Mouse (Mus musculus) forebrain, postnatal 0 days (tissue): Measurements from ENCODE around the gene Lama2. TPM values are rescaled to one million over a fixed set of nuclear protein-coding genes. Genes with fewer than 3 reads are reported as not detected.
A peak's percentile ranks its signal among the peaks of the same experiment; 100 is the strongest.

Experiments
- ATAC-seq: fragments of 200-750 bp; cut with Nextera tagmentation; 2 replicates; pipeline ENCODE4 v1.8.0; 2017; ENCODE audit warnings: mild to moderate bottlenecking, moderate library complexity
- DNase-seq: peaks from one replicate; pipeline ENCODE4 v3.0.0-alpha.2; 2015
- H3K27ac ChIP-seq: fragments of 300-500 bp; sonication (generic); 2 replicates; pipeline ENCODE4 v1.5.1; 2014; ENCODE audit warnings: low read depth, mild to moderate bottlenecking, antibody characterized with exemption, low read length, moderate library complexity, mixed read lengths
- H3K27me3 ChIP-seq: fragments of 300-500 bp; sonication (generic); 2 replicates; pipeline ENCODE4 v1.6.1; 2014; ENCODE audit warnings: mild to moderate bottlenecking, low read length, mixed read lengths; ENCODE audit not compliant: insufficient read depth
- H3K36me3 ChIP-seq: fragments of 300-500 bp; sonication (generic); 2 replicates; pipeline ENCODE4 v1.6.1; 2014; ENCODE audit warnings: mild to moderate bottlenecking, moderate library complexity; ENCODE audit not compliant: insufficient read depth
- H3K4me1 ChIP-seq: fragments of 300-500 bp; sonication (generic); 2 replicates; pipeline ENCODE4 v1.6.1; 2014; ENCODE audit warnings: antibody characterized with exemption; ENCODE audit not compliant: insufficient read depth
- H3K4me2 ChIP-seq: fragments of 300-500 bp; sonication (generic); 2 replicates; pipeline ENCODE4 v1.6.1; 2014; ENCODE audit warnings: low read depth, mild to moderate bottlenecking, moderate library complexity
- H3K4me3 ChIP-seq: fragments of 300-500 bp; sonication (generic); 2 replicates; pipeline ENCODE4 v1.5.1; 2014; ENCODE audit warnings: low read depth, low read length, mixed read lengths
- H3K9ac ChIP-seq: fragments of 300-500 bp; sonication (generic); 2 replicates; pipeline ENCODE4 v1.6.1; 2014; ENCODE audit warnings: mild to moderate bottlenecking
- H3K9me3 ChIP-seq: fragments of 300-500 bp; sonication (generic); 2 replicates; pipeline ENCODE4 v1.6.1; 2016; ENCODE audit warnings: low read length
- CTCF ChIP-seq: sonication (generic); IDR thresholded peaks from 2 replicates; pipeline ENCODE4 v1.5.1; 2016; ENCODE audit warnings: antibody characterized with exemption, control low read depth, low read depth
- WGBS: fragments of 180-500 bp; shearing (Covaris S2); extraction: QIAGEN DNeasy Blood & Tissue Kit; methylation state at CpG from one replicate; pipeline ENCODE4 v1.1.7; 2014; 5-methylcytosine and 5-hydroxymethylcytosine counted together
- polyA plus RNA-seq: library from polyadenylated mRNA; unstranded; fragments of >200 nt; fragmentation: Nextera tagmentation; extraction: Ambion mirVana; gene quantifications from 2 replicates; pipeline ENCODE4 v1.2.1, GENCODE M21; 2015
- total RNA-seq: library from RNA; depleted of rRNA; stranded (reverse); fragments of >200 nt; gene quantifications from 2 replicates; pipeline ENCODE4 v1.2.3, GENCODE M21; 2014; rRNA removed

The Lama2 gene
- total RNA-seq (7.5 and 11.9 TPM in 2 replicates), polyA plus RNA-seq (3.4 and 3.7 TPM in 2 replicates)

DNA sequence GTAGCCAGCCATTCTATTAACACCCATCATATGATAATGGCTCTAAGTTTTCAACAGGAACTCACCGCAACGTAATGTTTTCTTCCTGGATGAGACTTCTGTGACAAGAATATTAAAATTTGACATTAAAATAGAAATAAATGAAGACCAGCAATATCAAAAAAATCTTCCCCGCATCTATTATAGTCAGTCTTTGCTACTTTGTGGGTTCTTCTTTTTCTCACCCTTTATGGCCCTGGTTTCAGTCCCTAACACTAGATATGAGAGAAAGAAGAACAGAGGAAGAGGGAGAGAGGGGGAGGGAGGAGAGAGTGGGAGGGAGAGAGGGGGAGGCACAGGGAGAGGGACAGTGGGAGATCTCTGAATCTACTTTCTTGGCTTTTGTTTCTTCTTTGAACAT, at the start of gene Lama2:
Gene Lama2, minus strand, starts transcription at position 101 of the 400 bp plus-strand sequence.
- WGBS, result 89% methylated on average over 3 of the region's 3 CpGs
- no peak within 1 kb of the TSS for H3K9ac ChIP-seq
- no peaks in the 10 kb centered on the region for H3K36me3 ChIP-seq
- DNase-seq, result no peak
- H3K4me3 ChIP-seq, result no peak within 1 kb of the TSS
- no peak within 1 kb of the TSS for H3K4me2 ChIP-seq
- ATAC-seq, result no peak
- 0 out of 2 replicates have a peak, but pooled peaks cover 3% of the 10 kb centered on the region for H3K27me3 ChIP-seq
- H3K4me1 ChIP-seq, result peaks cover 8% of the 10 kb centered on the region; the same call in 1 of the 2 replicates
- no peaks in the 10 kb centered on the region for H3K9me3 ChIP-seq
- TF ChIP-seq CTCF, result no peak
- no peak within 1 kb of the TSS for H3K27ac ChIP-seq

DNA sequence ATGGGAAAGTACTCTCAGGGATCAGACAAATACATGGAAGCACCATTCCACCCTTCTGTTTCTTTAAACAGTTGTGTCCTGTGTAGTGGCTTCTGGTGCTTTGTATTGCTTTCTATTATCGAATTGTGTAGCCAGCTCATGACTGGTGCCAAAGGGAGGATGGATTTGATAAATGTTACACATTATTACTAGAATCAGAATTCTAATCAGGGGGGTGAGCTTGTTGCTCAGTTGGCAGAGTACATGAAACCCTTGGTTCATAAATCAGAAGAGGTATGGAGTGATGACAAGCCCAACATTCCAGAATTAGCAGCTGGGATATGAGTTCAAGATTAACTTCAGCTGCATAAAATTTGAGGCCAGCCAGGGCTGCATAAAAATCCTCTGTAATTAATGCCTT, 44.8 kb upstream of the Lama2 start:
- H3K9ac ChIP-seq, result no peak overlapping the region
- no peak for TF ChIP-seq CTCF

DNA sequence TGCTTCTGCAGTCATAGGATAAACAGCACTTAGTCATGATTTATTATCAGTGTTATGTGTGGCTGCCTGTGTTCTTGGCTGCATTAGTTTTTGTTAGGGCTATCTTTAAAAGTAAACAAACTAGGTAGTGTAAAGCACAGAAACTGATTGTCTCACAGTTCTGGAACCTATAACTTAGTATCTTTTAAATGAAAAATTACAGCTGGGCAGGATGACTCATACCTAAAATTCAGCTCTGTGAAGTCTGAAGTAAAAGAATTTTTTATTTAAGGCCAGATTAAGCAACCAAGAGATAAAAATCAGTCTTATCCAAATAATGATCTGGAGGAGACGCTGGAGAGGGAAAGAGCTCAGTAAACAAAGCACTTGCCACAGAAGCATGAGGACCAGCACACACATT, 43.8 kb upstream of the Lama2 start:
- no peaks in the 10 kb centered on the region for H3K27me3 ChIP-seq
- TF ChIP-seq CTCF, result no peak
- H3K4me3 ChIP-seq, result no peak overlapping the region
- H3K9me3 ChIP-seq, result no peaks in the 10 kb centered on the region
- H3K9ac ChIP-seq, result no peak overlapping the region
- no peaks in the 10 kb centered on the region for H3K4me1 ChIP-seq
- no peaks in the 10 kb centered on the region for H3K36me3 ChIP-seq
- 77% methylated on average over 1 of the region's 1 CpGs for WGBS
- no peak overlapping the region for H3K27ac ChIP-seq
- DNase-seq (no peak), ATAC-seq (no peak)
- no peak overlapping the region for H3K4me2 ChIP-seq

More for the DNA sequence above, 44.8 kb upstream of the Lama2 start:
- Histone ChIP-seq H3K4me2 (no peak overlapping the region), H3K27me3 (no peaks in the 10 kb centered on the region), H3K27ac (no peak overlapping the region), H3K36me3 (no peaks in the 10 kb centered on the region), H3K4me1 (no peaks in the 10 kb centered on the region), H3K4me3 (no peak overlapping the region), H3K9me3 (no peaks in the 10 kb centered on the region)
- ATAC-seq (no peak), DNase-seq (no peak)
- 89% methylated on average over 1 of the region's 1 CpGs for WGBS

DNA sequence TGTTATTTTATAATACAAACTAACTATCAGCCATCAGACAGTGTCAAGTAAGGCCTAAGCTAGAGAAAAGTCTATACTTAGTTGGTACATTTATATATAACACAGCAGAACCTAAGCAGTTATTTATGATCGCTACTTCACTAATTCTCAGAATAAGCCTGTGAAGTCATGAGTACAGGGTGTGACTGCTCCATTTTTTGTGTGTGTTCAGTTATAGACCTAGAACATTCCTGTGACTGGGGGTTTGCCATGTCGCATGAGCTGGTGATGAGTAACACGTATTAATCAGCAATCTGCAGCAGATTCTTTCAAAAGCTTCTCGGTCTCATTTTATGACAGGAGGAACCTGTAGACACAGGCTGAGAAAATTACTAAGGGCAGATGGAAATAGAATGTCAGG, 34.6 kb upstream of the Lama2 start:
- WGBS, result 94% methylated on average over 4 of the region's 4 CpGs
- Histone ChIP-seq H3K4me3 (no peak overlapping the region), H3K27ac (no peak overlapping the region), H3K4me2 (no peak overlapping the region), H3K36me3 (no peaks in the 10 kb centered on the region), H3K4me1 (no peaks in the 10 kb centered on the region), H3K27me3 (no peaks in the 10 kb centered on the region), H3K9me3 (no peaks in the 10 kb centered on the region), H3K9ac (no peak overlapping the region)
- DNase-seq, result no peak
- TF ChIP-seq CTCF, result no peak
- ATAC-seq, result no peak

DNA sequence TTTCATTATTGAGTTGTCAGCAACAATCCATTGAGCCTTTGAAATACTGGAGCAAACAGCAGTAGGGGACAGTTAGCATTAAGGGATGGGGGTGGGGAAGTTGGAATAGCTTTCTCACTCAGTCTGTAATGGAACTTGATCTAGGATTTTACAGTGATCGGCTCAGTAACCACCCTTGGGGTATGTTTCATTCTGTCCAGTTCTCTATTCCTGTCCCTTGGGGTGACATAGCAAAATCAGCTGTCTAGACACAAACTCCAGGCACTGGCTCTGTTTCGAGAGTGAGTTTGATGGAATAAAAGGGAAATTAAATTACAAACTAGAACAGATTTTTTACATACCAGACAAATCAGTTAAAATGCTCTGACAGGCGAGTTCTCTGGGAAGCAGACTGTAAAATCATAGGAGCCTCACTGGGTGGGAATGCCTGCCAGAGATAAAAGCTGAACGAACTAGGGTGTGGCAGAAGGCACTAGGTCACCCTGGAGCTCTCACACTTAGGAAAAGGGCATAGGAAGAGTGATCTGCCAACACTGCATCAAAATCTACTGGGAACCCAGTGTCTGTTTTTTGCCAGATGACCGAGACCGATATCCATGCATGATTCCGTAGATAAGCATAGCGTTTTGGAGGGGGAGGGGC, 33.3 kb upstream of the Lama2 start:
- no peaks in the 10 kb centered on the region for H3K36me3 ChIP-seq
- H3K4me3 ChIP-seq, result no peak overlapping the region
- DNase-seq (peak; percentile 21), ATAC-seq (peak; percentile 56)
- peak overlapping the region; percentile 40; the same call in 1 of the 2 replicates for H3K27ac ChIP-seq
- no peaks in the 10 kb centered on the region for H3K27me3 ChIP-seq
- H3K4me1 ChIP-seq, result no peaks in the 10 kb centered on the region
- H3K9ac ChIP-seq, result no peak overlapping the region
- TF ChIP-seq CTCF, result no peak
- H3K4me2 ChIP-seq, result no peak overlapping the region
- no peaks in the 10 kb centered on the region for H3K9me3 ChIP-seq
- 69% methylated on average over 8 of the region's 8 CpGs for WGBS

DNA sequence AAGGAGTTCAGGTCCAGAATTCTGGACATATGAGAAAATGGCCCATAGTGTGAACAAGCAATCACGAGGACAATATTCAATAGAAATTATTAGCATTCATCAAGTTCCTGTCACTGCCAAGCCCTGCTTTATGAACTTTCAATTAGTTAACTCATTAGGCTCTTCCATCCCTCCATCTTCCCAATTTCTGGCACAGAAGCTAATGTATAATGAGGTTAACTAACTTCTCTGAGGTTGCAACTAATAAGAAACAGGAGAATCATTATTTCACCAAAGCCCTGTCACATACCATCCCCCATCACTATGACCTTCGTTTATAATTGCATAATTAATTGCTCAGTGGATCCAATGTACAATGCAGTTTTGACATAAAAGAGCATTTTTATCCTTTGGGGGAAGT, 16.2 kb upstream of the Lama2 start:
- Histone ChIP-seq H3K4me3 (no peak overlapping the region), H3K4me2 (no peak overlapping the region), H3K36me3 (no peaks in the 10 kb centered on the region), H3K27me3 (no peaks in the 10 kb centered on the region), H3K4me1 (no peaks in the 10 kb centered on the region), H3K9ac (no peak overlapping the region), H3K27ac (no peak overlapping the region), H3K9me3 (no peaks in the 10 kb centered on the region)
- no peak for TF ChIP-seq CTCF
- WGBS, result 39% methylated on average over 2 of the region's 2 CpGs
- no peak for ATAC-seq
- no peak for DNase-seq

DNA sequence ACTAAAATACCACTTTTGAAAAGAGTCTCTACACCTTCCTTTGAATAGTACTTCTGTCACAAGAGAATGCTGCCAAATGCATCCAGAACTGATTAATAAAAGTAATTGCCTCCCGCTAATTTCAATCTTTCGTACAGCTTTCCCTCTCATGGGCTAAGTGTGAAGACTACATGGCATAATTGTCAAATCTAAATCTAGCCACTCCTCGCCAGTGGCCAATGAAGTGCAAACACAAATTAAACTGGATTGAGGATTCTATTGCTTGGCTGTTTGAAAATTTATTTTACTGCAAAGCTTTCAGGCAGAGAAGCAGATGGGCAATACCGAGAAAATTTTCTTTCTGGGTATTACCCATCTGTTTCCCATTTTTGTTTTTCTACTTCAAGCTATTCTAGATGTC, 11.4 kb upstream of the Lama2 start:
- peak; percentile 43 for ATAC-seq
- Histone ChIP-seq H3K4me3 (no peak overlapping the region), H3K36me3 (no peaks in the 10 kb centered on the region), H3K4me2 (no peak overlapping the region), H3K4me1 (no peaks in the 10 kb centered on the region), H3K27me3 (no peaks in the 10 kb centered on the region), H3K9ac (no peak overlapping the region), H3K9me3 (no peaks in the 10 kb centered on the region), H3K27ac (no peak overlapping the region)
- TF ChIP-seq CTCF, result no peak
- 36% methylated on average over 4 of the region's 4 CpGs for WGBS
- DNase-seq, result peak; percentile 60
